25 mouse cellular contexts compared by ENCODE assay signal in the genomic region with DNA sequence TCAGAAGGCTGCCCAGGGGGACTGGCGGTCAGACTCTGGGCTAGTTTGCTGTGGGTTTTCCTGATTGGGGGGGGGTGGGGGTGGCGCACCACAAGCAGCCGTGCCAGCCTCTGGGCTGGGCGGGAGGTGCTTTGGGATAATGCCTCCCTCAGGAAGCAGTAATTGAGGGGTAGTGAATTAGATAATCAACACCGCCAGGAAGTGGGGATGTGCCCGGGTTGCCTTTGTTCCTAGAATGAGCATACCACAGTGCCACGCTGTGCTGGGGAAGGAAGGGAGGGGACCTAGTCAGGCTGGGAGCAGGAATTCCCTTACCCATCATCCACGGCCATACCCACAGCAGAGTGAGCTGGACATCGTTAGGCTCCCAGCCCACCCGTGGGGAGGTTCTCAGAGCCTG. TPM values are rescaled to one million over a fixed set of nuclear protein-coding genes. Genes with fewer than 3 reads are reported as not detected.
DNase-seq lines count a peak whose midpoint lies in the region; ATAC-seq and TF ChIP-seq lines count a peak whose summit lies in the region.
"Had no signal": no experiment of that assay in that cellular context is flagged by ENCODE, and none has a peak within 500 bp of the region (broad histone marks: within the 10 kb centered on the region; RNA-seq: fewer than 3 reads in every experiment).

No protein-coding gene starts in this region.

- no peaks in the 10 kb centered on the region for H3K9me3 ChIP-seq in forebrain, embryonic 12.5 days
- H3K9me3 ChIP-seq in forebrain, embryonic 11.5 days (ENCODE audit: control insufficient read depth, low read length), result no peaks in the 10 kb centered on the region
- H3K9me3 ChIP-seq in E14TG2a.4 (ENCODE audit: low read length), result no peaks in the 10 kb centered on the region
- H3K9me3 ChIP-seq in forebrain, embryonic 14.5 days (replicated peaks; ENCODE audit: control insufficient read depth, low read length), result no peaks in the 10 kb centered on the region
- H3K9me3 ChIP-seq: G1E; heart, embryonic 12.5 days; limb, embryonic 15.5 days; liver, embryonic 15.5 days; stomach, embryonic 15.5 days had no signal

- no peak overlapping the region for H3K4me2 ChIP-seq in forebrain, embryonic 12.5 days
- no peak overlapping the region for H3K4me2 ChIP-seq in forebrain, embryonic 11.5 days (ENCODE audit: low read depth, low read length, severe bottlenecking)
- no peak overlapping the region for H3K4me2 ChIP-seq in forebrain, embryonic 14.5 days (ENCODE audit: low read length)
- H3K4me2 ChIP-seq: heart, embryonic 12.5 days; limb, embryonic 15.5 days; liver, embryonic 15.5 days; stomach, embryonic 15.5 days had no signal

- H3K9ac ChIP-seq in forebrain, embryonic 12.5 days, result no peak overlapping the region
- H3K9ac ChIP-seq in forebrain, embryonic 11.5 days (ENCODE audit: low read length), result no peak overlapping the region
- no peak overlapping the region for H3K9ac ChIP-seq in forebrain, embryonic 14.5 days (ENCODE audit: low read length)
- H3K9ac ChIP-seq: heart, embryonic 12.5 days; limb, embryonic 15.5 days; liver, embryonic 15.5 days; stomach, embryonic 15.5 days had no signal

- H3K4me1 ChIP-seq in forebrain, embryonic 12.5 days, result peaks cover 56% of the 10 kb centered on the region
- H3K4me1 ChIP-seq in forebrain, embryonic 11.5 days (replicated peaks; ENCODE audit: control insufficient read depth, insufficient read depth, low read length), result peaks cover 20% of the 10 kb centered on the region
- peaks cover 41% of the 10 kb centered on the region for H3K4me1 ChIP-seq in E14TG2a.4 (replicated peaks; ENCODE audit: low read depth, low read length)
- H3K4me1 ChIP-seq in forebrain, embryonic 14.5 days (ENCODE audit: control insufficient read depth, insufficient read depth, low read length), result peaks cover 34% of the 10 kb centered on the region
- H3K4me1 ChIP-seq: liver, embryonic 15.5 days had no signal

- ATAC-seq in forebrain, embryonic 12.5 days (ENCODE audit: low FRiP score), result peak; percentile 27; the same call in 1 of the 2 replicates
- ATAC-seq in forebrain, embryonic 11.5 days (replicated peaks; ENCODE audit: low FRiP score), result no peak
- ATAC-seq in forebrain, embryonic 14.5 days, result peak; percentile 47
- ATAC-seq: inflammation-experienced regulatory T-cells, adult 6 months had no signal

- no peaks in the 10 kb centered on the region for H3K36me3 ChIP-seq in forebrain, embryonic 12.5 days (replicated peaks)
- no peaks in the 10 kb centered on the region for H3K36me3 ChIP-seq in forebrain, embryonic 11.5 days (ENCODE audit: control insufficient read depth, insufficient read depth, low read length)
- no peaks in the 10 kb centered on the region for H3K36me3 ChIP-seq in E14TG2a.4 (ENCODE audit: insufficient read depth, low read length)
- no peaks in the 10 kb centered on the region for H3K36me3 ChIP-seq in forebrain, embryonic 14.5 days (ENCODE audit: control insufficient read depth, insufficient read depth, low read length)
- H3K36me3 ChIP-seq: G1E; heart, embryonic 12.5 days; limb, embryonic 15.5 days; liver, embryonic 15.5 days; stomach, embryonic 15.5 days had no signal

- DNase-seq in forebrain, embryonic 11.5 days (ENCODE audit: low spot score), result no peak
- peak; percentile 8 to 38 for DNase-seq in lung, postnatal 4 days
- no peak for DNase-seq in lung, postnatal 36 days
- peak; percentile 55 for DNase-seq in forebrain, embryonic 14.5 days (ENCODE audit: low spot score)
- no peak for DNase-seq in spleen, postnatal 36 days (ENCODE audit: low spot score in 2 of 2)
- no peak for DNase-seq in kidney, adult 11 months
- DNase-seq: adrenal gland, postnatal 14 days; cerebellum, adult 11 months; cerebellum, postnatal 14 days; embryo, embryonic 11 days; heart, adult 11 months; kidney, adult 9 months; kidney, postnatal 36 days; right cerebral cortex, postnatal 14 days; thymus, adult 18-20 months; thymus, postnatal 4 days had no signal

- H3K27ac ChIP-seq in forebrain, embryonic 12.5 days, result peak overlapping the region; percentile 65
- no peak overlapping the region for H3K27ac ChIP-seq in forebrain, embryonic 11.5 days (ENCODE audit: low read depth, low read length)
- no peak overlapping the region; the same call in 1 of the 2 replicates for H3K27ac ChIP-seq in forebrain, embryonic 14.5 days (ENCODE audit: low read depth, low read length)
- H3K27ac ChIP-seq: limb, embryonic 15.5 days; liver, embryonic 15.5 days; stomach, embryonic 15.5 days had no signal

- peaks cover 43% of the 10 kb centered on the region for H3K27me3 ChIP-seq in forebrain, embryonic 12.5 days
- H3K27me3 ChIP-seq in forebrain, embryonic 11.5 days (ENCODE audit: control insufficient read depth, insufficient read depth, low read length), result peaks cover 12% of the 10 kb centered on the region
- peaks cover 44% of the 10 kb centered on the region for H3K27me3 ChIP-seq in E14TG2a.4 (ENCODE audit: insufficient read depth, low read length)
- H3K27me3 ChIP-seq in forebrain, embryonic 14.5 days (replicated peaks; ENCODE audit: control insufficient read depth, insufficient read depth, low read length), result 0 out of 2 replicates have a peak, but pooled peaks cover 8% of the 10 kb centered on the region

- WGBS in forebrain, embryonic 12.5 days, result 36% methylated on average over 10 of the region's 10 CpGs
- 58% methylated on average over 10 of the region's 10 CpGs for WGBS in forebrain, embryonic 11.5 days
- WGBS in forebrain, embryonic 14.5 days, result 13% methylated on average over 10 of the region's 10 CpGs

- no peak overlapping the region for H3K4me3 ChIP-seq in forebrain, embryonic 12.5 days (replicated peaks)
- H3K4me3 ChIP-seq in forebrain, embryonic 11.5 days (ENCODE audit: low read depth, low read length), result no peak overlapping the region
- 0 out of 2 replicates have a peak overlapping the region, but pooled peaks have one; percentile 32 for H3K4me3 ChIP-seq in E14TG2a.4 (replicated peaks; ENCODE audit: low read length)
- no peak overlapping the region for H3K4me3 ChIP-seq in forebrain, embryonic 14.5 days (ENCODE audit: low read depth, low read length)
- H3K4me3 ChIP-seq: heart, embryonic 12.5 days; limb, embryonic 15.5 days; liver, embryonic 15.5 days; myocyte; stomach, embryonic 15.5 days had no signal

- no peak for TF ChIP-seq CTCF in E14TG2a.4 (conservative IDR thresholded peaks at IDR 0.05; ENCODE audit: low read length)

RNA-seq across cellular contexts. Expression of gene Casz1, which starts 35.6 kb away (rescaled TPM):
- polyA plus RNA-seq in forebrain, embryonic 12.5 days (2016; fragmentation: Nextera tagmentation; extraction: Ambion mirVana), result 2.8 and 3.1 TPM in 2 replicates
- 3.4 and 3.6 TPM in 2 replicates for polyA plus RNA-seq in forebrain, embryonic 11.5 days (2014; fragmentation: Nextera tagmentation; extraction: Ambion mirVana)
- polyA plus RNA-seq in forebrain, embryonic 14.5 days (2014; fragmentation: Nextera tagmentation; extraction: Ambion mirVana), result 0.57 and 1.1 TPM in 2 replicates

Comparison
In these comparisons a context has a peak if more than half of its experiments do, and no peak if none do; other contexts are left out.
1. DNase-seq: peak in lung, postnatal 4 days (2 of 2) and forebrain, embryonic 14.5 days (single experiment); none in forebrain, embryonic 11.5 days (single experiment), lung, postnatal 36 days (single experiment), spleen, postnatal 36 days (0 of 2) and kidney, adult 11 months (single experiment).